ENCODE assay signal across 8 mouse cellular contexts in the genomic region with DNA sequence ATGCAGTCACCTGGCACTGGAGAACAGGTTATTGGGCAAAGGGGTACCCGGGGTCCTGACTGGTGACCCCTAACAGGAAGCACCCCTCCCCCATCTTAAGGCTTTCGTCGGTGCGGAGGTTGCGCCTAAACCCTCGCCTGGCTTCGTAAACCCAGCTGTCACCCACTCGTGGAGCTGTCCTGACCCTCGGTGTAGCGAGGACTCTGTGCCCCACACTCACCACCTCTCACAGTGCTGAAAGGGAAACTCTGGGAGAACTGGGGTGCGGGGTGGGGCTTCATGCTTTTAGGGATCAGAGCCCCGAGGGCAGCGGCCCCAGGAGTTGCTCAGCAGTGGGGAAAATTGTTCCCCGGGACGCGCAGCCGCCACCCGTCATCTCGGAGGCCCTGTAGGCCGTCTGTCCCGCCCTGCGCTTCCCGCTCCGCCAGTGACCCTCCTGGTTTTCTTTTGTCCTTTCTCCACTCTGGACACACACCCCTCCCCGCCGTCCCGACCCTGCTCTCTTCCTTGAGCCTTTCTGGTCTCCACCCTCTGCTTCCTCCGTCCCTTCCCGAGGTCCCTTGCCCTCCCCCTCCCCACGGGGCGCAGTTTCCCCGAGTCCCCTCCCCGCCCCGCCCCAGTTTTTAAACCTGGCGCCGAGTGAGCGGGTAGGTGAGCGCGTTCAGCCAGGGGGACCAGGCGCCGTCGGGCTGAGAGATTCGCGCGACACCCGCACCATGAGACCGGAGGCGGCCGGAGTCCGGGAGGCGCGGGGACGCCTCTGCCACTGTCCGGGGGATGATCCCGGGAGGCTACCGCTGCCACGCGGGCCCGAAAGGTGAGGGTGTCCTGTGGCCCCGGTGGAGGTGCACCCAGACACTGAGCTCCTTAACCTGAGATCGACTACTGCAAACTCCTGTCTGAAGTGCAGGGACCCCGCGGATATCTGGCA. TPM values are rescaled to one million over a fixed set of nuclear protein-coding genes. Genes with fewer than 3 reads are reported as not detected.
DNase-seq lines count a peak whose midpoint lies in the region; ATAC-seq and TF ChIP-seq lines count a peak whose summit lies in the region.

A gene (plus strand): TSS at position 640 of the 931 bp plus-strand sequence.

- 1% methylated on average over 63 of the region's 63 CpGs for WGBS in hindbrain, embryonic 14.5 days
- under 1% methylated on average over 63 of the region's 63 CpGs for WGBS in midbrain, embryonic 14.5 days

- peak within 1 kb of the TSS; percentile 58 for H3K4me2 ChIP-seq in hindbrain, embryonic 14.5 days (replicated peaks)
- peak within 1 kb of the TSS; percentile 63 for H3K4me2 ChIP-seq in midbrain, embryonic 14.5 days (ENCODE audit: low read length)

- H3K4me1 ChIP-seq in hindbrain, embryonic 14.5 days (replicated peaks; ENCODE audit: control insufficient read depth, insufficient read depth, low read length) = peaks cover 25% of the 10 kb centered on the region
- peaks cover 20% of the 10 kb centered on the region for H3K4me1 ChIP-seq in midbrain, embryonic 14.5 days (ENCODE audit: control insufficient read depth, insufficient read depth, low read length)

- DNase-seq in MN1 (ENCODE audit: low spot score) (peak; percentile 55), liver (peak; percentile 43)
- peak; percentile 66 for DNase-seq in adrenal gland, postnatal 25 days
- peak; percentile 65 for DNase-seq in gastrocnemius, adult 2 months
- DNase-seq in hindbrain, embryonic 14.5 days (ENCODE audit: low spot score) = no peak
- peak; percentile 39 for DNase-seq in midbrain, embryonic 14.5 days
- DNase-seq in urinary bladder, postnatal 36 days (ENCODE audit: low spot score in 2 of 2) = peak; percentile 26 to 42
- no peak for DNase-seq in layer of hippocampus, adult 9-11 months

- peaks cover 30% of the 10 kb centered on the region for H3K27me3 ChIP-seq in hindbrain, embryonic 14.5 days (ENCODE audit: control insufficient read depth, insufficient read depth, low read length)
- peaks cover 13% of the 10 kb centered on the region for H3K27me3 ChIP-seq in midbrain, embryonic 14.5 days (ENCODE audit: control insufficient read depth, insufficient read depth, low read length)

- H3K27ac ChIP-seq in gastrocnemius, adult 2 months = peak within 1 kb of the TSS; percentile 78
- H3K27ac ChIP-seq in hindbrain, embryonic 14.5 days = no peak within 1 kb of the TSS
- no peak within 1 kb of the TSS for H3K27ac ChIP-seq in midbrain, embryonic 14.5 days (replicated peaks; ENCODE audit: low read depth, low read length)

- peak within 1 kb of the TSS; percentile 47 for H3K9ac ChIP-seq in hindbrain, embryonic 14.5 days
- peak within 1 kb of the TSS; percentile 34; the same call in 1 of the 2 replicates for H3K9ac ChIP-seq in midbrain, embryonic 14.5 days (replicated peaks; ENCODE audit: low read length)

- peak within 1 kb of the TSS; percentile 86 for H3K4me3 ChIP-seq in gastrocnemius, adult 2 months
- H3K4me3 ChIP-seq in hindbrain, embryonic 14.5 days (replicated peaks; ENCODE audit: low read length) = peak within 1 kb of the TSS; percentile 32
- peak within 1 kb of the TSS; percentile 35 for H3K4me3 ChIP-seq in midbrain, embryonic 14.5 days (replicated peaks; ENCODE audit: low read depth, low read length)

- ATAC-seq in hindbrain, embryonic 14.5 days (ENCODE audit: low FRiP score) = 0 out of 2 replicates have a peak, but pooled peaks have one; percentile 21
- no peak; the same call in 1 of the 2 replicates for ATAC-seq in midbrain, embryonic 14.5 days (ENCODE audit: low FRiP score, low TSS enrichment)

- H3K36me3 ChIP-seq in hindbrain, embryonic 14.5 days (replicated peaks; ENCODE audit: control insufficient read depth, insufficient read depth) = no peaks in the 10 kb centered on the region
- no peaks in the 10 kb centered on the region for H3K36me3 ChIP-seq in midbrain, embryonic 14.5 days (ENCODE audit: control insufficient read depth, insufficient read depth, low read length)

- no peak for TF ChIP-seq CTCF in gastrocnemius, adult 2 months (IDR thresholded peaks at IDR 0.05)

- no peaks in the 10 kb centered on the region for H3K9me3 ChIP-seq in hindbrain, embryonic 14.5 days (ENCODE audit: control insufficient read depth, low read length)
- no peaks in the 10 kb centered on the region for H3K9me3 ChIP-seq in midbrain, embryonic 14.5 days (ENCODE audit: control insufficient read depth, low read length)

- intact Hi-C loops in gastrocnemius, adult 2 months (cut with DNase I) = no loop called here

RNA-seq across cellular contexts. Expression of the gene that starts here (rescaled TPM):
- 5.5 and 6.3 TPM in 2 replicates for total RNA-seq in adrenal gland, postnatal 25 days (2021)
- total RNA-seq in gastrocnemius, adult 2 months (2021) = 1 to 10 TPM in 1 of 2 experiments, under 1 TPM in 1; 0.59 to 1.0 TPM
- polyA plus RNA-seq in hindbrain, embryonic 14.5 days (2014; fragmentation: Nextera tagmentation; extraction: Ambion mirVana) = 0.76 and 1.3 TPM in 2 replicates
- 0.70 and 1.2 TPM in 2 replicates for polyA plus RNA-seq in midbrain, embryonic 14.5 days (2014; fragmentation: Nextera tagmentation; extraction: Ambion mirVana)

Comparison
In these comparisons a context has a peak if more than half of its experiments do, and no peak if none do; other contexts are left out.
1. DNase-seq: peak in MN1 (single experiment), adrenal gland, postnatal 25 days (single experiment), gastrocnemius, adult 2 months (single experiment), liver (single experiment), midbrain, embryonic 14.5 days (single experiment) and urinary bladder, postnatal 36 days (2 of 2); none in hindbrain, embryonic 14.5 days (single experiment) and layer of hippocampus, adult 9-11 months (single experiment).
2. H3K4me3 ChIP-seq: peak in every context shown above with its lines; median percentile 86 in gastrocnemius, adult 2 months; 35 in midbrain, embryonic 14.5 days; 32 in hindbrain, embryonic 14.5 days.